Mouse (Mus musculus) C2C12 (cell line): ENCODE data around the gene Sdr39u1.

Source experiments
- CTCF ChIP-seq: IDR thresholded peaks from one replicate; pipeline ENCODE4 v1.5.1; 2011; ENCODE audit not compliant: control insufficient read depth, insufficient read depth, insufficient read length
- MYOG ChIP-seq: IDR thresholded peaks from one replicate; pipeline ENCODE4 v1.6.1; 2011; ENCODE audit not compliant: control insufficient read depth, insufficient read length; ENCODE audit errors: extremely low read depth
- USF1 ChIP-seq: IDR thresholded peaks from one replicate; pipeline ENCODE4 v1.6.1; 2011; ENCODE audit warnings: low read depth, mild to moderate bottlenecking, control low read depth, moderate library complexity

DNA sequence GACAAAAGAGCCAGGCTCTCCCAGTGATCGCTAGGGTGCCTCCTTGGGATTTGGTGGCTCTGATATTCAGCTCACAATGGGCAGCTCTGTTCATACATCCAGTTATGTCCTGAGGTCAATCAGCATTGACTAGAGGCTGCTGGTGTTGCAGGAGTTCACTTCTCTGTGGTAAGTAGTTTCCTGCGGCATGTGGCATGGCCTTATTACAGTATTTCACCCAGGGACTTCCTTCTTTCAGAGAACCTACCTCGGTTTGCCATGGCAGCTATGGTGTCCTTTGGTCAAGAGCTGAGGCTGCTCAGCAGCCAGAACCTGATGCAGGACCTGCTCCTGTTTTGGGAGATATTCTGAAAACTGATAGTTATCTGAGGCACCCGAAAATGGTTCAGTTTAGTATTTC lies 26.8 kb upstream of the Sdr39u1 start:
- TF ChIP-seq MYOG (no peak), CTCF (no peak), USF1 (no peak)
